30 mouse cellular contexts compared by ENCODE assay signal in genomic region chrX:139358361-139358760, GRCm38 (mm10). TPM values are rescaled to one million over a fixed set of nuclear protein-coding genes. Genes with fewer than 3 reads are reported as not detected.
"Had no signal": no experiment of that assay in that cellular context is flagged by ENCODE, and none has a peak within 500 bp of the region (broad histone marks: within the 10 kb centered on the region; RNA-seq: fewer than 3 reads in every experiment).

No protein-coding gene starts in this region.

- DNase-seq: gastrocnemius, postnatal 14 days; gastrocnemius, postnatal 36 days; heart, adult 11 months; heart, adult 2 months; heart, postnatal 14 days; heart, postnatal 36 days; kidney, adult 18-20 months; kidney, postnatal 10 days; kidney, postnatal 25 days; kidney, postnatal 4 days; layer of hippocampus, postnatal 36 days; left cerebral cortex, postnatal 4 days had no signal

- H3K27ac ChIP-seq: heart, adult 2 months; heart, embryonic 13.5 days; heart, embryonic 15.5 days; hindbrain, embryonic 13.5 days; hindbrain, embryonic 15.5 days; intestine, embryonic 15.5 days; layer of hippocampus, adult 2 months; limb, embryonic 13.5 days; limb, embryonic 15.5 days; liver, embryonic 12.5 days had no signal

- H3K4me3 ChIP-seq: heart, adult 2 months; heart, embryonic 13.5 days; heart, embryonic 15.5 days; hindbrain, embryonic 13.5 days; hindbrain, embryonic 15.5 days; intestine, embryonic 15.5 days; layer of hippocampus, adult 2 months; limb, embryonic 13.5 days; limb, embryonic 15.5 days; liver, embryonic 12.5 days had no signal

- ATAC-seq: inflammation-experienced regulatory T-cells, adult 6 months; intestine, embryonic 15.5 days; intestine, postnatal 0 days; liver, embryonic 12.5 days had no signal

- H3K4me1 ChIP-seq: heart, embryonic 15.5 days; hindbrain, embryonic 13.5 days; hindbrain, embryonic 15.5 days; intestine, embryonic 15.5 days; limb, embryonic 13.5 days; limb, embryonic 15.5 days; liver, embryonic 12.5 days had no signal

- H3K27me3 ChIP-seq: heart, embryonic 15.5 days; hindbrain, embryonic 15.5 days; intestine, embryonic 15.5 days had no signal

- H3K4me2 ChIP-seq: heart, embryonic 11.5 days; heart, embryonic 13.5 days; heart, embryonic 15.5 days; hindbrain, embryonic 13.5 days; hindbrain, embryonic 15.5 days; intestine, embryonic 15.5 days; limb, embryonic 13.5 days; limb, embryonic 15.5 days; liver, embryonic 12.5 days had no signal

- H3K9me3 ChIP-seq: heart, embryonic 13.5 days; heart, embryonic 15.5 days; hindbrain, embryonic 13.5 days; hindbrain, embryonic 15.5 days; intestine, embryonic 15.5 days; limb, embryonic 13.5 days; limb, embryonic 15.5 days; liver, embryonic 12.5 days had no signal

- H3K36me3 ChIP-seq: heart, embryonic 13.5 days; heart, embryonic 15.5 days; hindbrain, embryonic 13.5 days; hindbrain, embryonic 15.5 days; intestine, embryonic 15.5 days; limb, embryonic 13.5 days; limb, embryonic 15.5 days; liver, embryonic 12.5 days had no signal

- H3K9ac ChIP-seq: heart, embryonic 13.5 days; heart, embryonic 15.5 days; hindbrain, embryonic 13.5 days; hindbrain, embryonic 15.5 days; intestine, embryonic 15.5 days; limb, embryonic 13.5 days; limb, embryonic 15.5 days; liver, embryonic 12.5 days had no signal

RNA-seq across cellular contexts. Expression of gene Trap1a, which starts 24.9 kb away (rescaled TPM):
- polyA plus RNA-seq: gonadal fat pad, adult 2 months; heart, adult 2 months; heart, postnatal 0 days; hindbrain, embryonic 13.5 days; hindbrain, embryonic 15.5 days; inflammation-experienced regulatory T-cells, adult 6 months; intestine, embryonic 15.5 days; intestine, postnatal 0 days; kidney, embryonic 14.5 days; kidney, embryonic 16.5 days; limb, embryonic 11.5 days; limb, embryonic 13.5 days; limb, embryonic 15.5 days; liver, adult 2 months had no signal
